Mouse (Mus musculus) embryonic facial prominence, embryonic 13.5 days (tissue): Measurements from ENCODE around the gene Ift80. TPM values are rescaled to one million over a fixed set of nuclear protein-coding genes. Genes with fewer than 3 reads are reported as not detected.
A peak's percentile ranks its signal among the peaks of the same experiment; 100 is the strongest.
"Not testable (repeated sequence)": the region's sequence is repeated elsewhere in the genome, so short reads cannot be mapped to it uniquely, and the experiment has no call there.

Experiments
- ATAC-seq: fragments of 200-750 bp; cut with Nextera tagmentation; 2 replicates; pipeline ENCODE4 v1.8.0; 2017; ENCODE audit warnings: low read depth; ENCODE audit not compliant: insufficient number of reproducible peaks, insufficient read depth, low FRiP score, low TSS enrichment
- H3K27ac ChIP-seq: fragments of 300-500 bp; sonication (generic); 2 replicates; pipeline ENCODE4 v1.5.1; 2015; ENCODE audit warnings: moderate library complexity, mild to moderate bottlenecking, inconsistent platforms
- H3K27me3 ChIP-seq: fragments of 300-500 bp; sonication (generic); 2 replicates; pipeline ENCODE4 v1.6.1; 2015; ENCODE audit warnings: mild to moderate bottlenecking, inconsistent platforms
- H3K36me3 ChIP-seq: fragments of 300-500 bp; sonication (generic); 2 replicates; pipeline ENCODE4 v1.6.1; 2015; ENCODE audit warnings: mild to moderate bottlenecking, inconsistent platforms
- H3K4me1 ChIP-seq: fragments of 300-500 bp; sonication (generic); 2 replicates; pipeline ENCODE4 v1.6.1; 2015; ENCODE audit warnings: inconsistent platforms
- H3K4me2 ChIP-seq: fragments of 300-500 bp; sonication (generic); 2 replicates; pipeline ENCODE4 v1.6.1; 2015; ENCODE audit warnings: moderate library complexity, mild to moderate bottlenecking, inconsistent platforms
- H3K4me3 ChIP-seq: fragments of 300-500 bp; sonication (generic); 2 replicates; pipeline ENCODE4 v1.5.1; 2015; ENCODE audit warnings: mild to moderate bottlenecking, inconsistent platforms
- H3K9ac ChIP-seq: fragments of 300-500 bp; sonication (generic); 2 replicates; pipeline ENCODE4 v1.6.1; 2015; ENCODE audit warnings: mild to moderate bottlenecking, inconsistent platforms
- H3K9me3 ChIP-seq: fragments of 300-500 bp; sonication (generic); 2 replicates; pipeline ENCODE4 v1.6.1; 2016; ENCODE audit warnings: inconsistent platforms
- WGBS: fragments of 180-500 bp; shearing (Covaris S2); methylation state at CpG from one replicate; pipeline ENCODE4 v1.1.7; 2015; ENCODE audit warnings: mixed read lengths; 5-methylcytosine and 5-hydroxymethylcytosine counted together
- polyA plus RNA-seq: library from polyadenylated mRNA; unstranded; fragments of >200 nt; fragmentation: Nextera tagmentation; extraction: Ambion mirVana; gene quantifications from 2 replicates; pipeline ENCODE4 v1.2.1, GENCODE M21; 2015

Ift80 gene
- polyA plus RNA-seq, 1 experiment from 2014 or later = 18.6 TPM

- no peak for ATAC-seq
- no peak overlapping the region for H3K27ac ChIP-seq
- no peaks in the 10 kb centered on the region for H3K27me3 ChIP-seq
- no peak overlapping the region for H3K9ac ChIP-seq
- H3K36me3 ChIP-seq = 0 out of 2 replicates have a peak, but pooled peaks cover 3% of the 10 kb centered on the region
- H3K4me2 ChIP-seq = no peak overlapping the region
- WGBS = 87% methylated on average over 4 of the region's 4 CpGs
- H3K9me3 ChIP-seq = no peaks in the 10 kb centered on the region
- H3K4me1 ChIP-seq = no peaks in the 10 kb centered on the region
- no peak overlapping the region for H3K4me3 ChIP-seq
These were observed 96.9 kb downstream of the Ift80 start for GRCm38 (mm10) chr3:68907509-68907908.

DNA sequence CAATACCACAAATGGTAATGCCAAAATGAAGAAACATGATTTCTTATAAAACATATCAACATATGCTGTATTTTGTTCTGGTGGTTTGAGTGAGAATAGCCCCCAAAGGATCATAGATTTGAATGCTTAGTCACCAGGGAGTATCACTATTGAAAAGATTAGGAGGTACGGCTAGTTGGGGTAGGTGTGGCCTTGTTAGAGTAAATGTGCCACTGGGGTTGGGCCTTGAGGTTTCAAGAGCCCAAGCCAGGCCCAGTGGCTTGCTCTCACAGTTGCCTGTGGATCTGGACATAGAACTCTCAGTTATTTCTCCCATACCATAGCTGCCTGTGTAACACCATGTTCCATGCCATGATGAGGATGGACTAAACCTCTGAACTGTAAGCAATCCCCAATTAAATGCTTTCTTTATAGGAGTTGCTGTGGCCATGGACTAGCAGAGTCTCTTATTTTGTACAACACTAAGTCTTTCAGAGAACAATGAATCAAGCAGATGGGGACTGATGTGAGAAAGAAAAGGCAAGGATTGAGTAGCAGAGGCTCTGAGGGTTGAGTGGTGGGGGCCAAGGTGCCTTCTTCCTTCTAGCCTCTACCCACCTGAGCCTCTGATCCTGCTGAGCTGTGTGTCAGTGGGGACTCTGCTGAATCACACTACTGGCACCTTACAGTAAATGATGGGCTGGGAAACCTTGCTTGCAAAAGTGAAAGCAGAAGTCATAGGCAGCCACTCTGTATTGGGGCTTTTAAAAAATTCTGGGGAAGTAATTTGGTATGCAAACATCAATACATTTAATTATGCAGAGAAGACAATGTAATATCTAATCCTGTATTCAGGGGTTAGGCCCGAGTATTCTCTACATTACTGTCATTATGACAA lies 99.2 kb downstream of the Ift80 start:
- Histone ChIP-seq H3K9me3 (no peaks in the 10 kb centered on the region), H3K27me3 (no peaks in the 10 kb centered on the region), H3K4me2 (no peak overlapping the region), H3K27ac (no peak overlapping the region), H3K36me3 (no peaks in the 10 kb centered on the region), H3K9ac (no peak overlapping the region), H3K4me3 (no peak overlapping the region), H3K4me1 (no peaks in the 10 kb centered on the region)
- 76% methylated on average over 2 of the region's 2 CpGs for WGBS
- no peak for ATAC-seq

GRCm38 (mm10) chr3:68902636-68903035 lies 101.7 kb downstream of the Ift80 start:
- not testable (repeated sequence) for ATAC-seq, H3K4me3 ChIP-seq, H3K36me3 ChIP-seq, H3K9me3 ChIP-seq, H3K4me1 ChIP-seq, H3K27me3 ChIP-seq, H3K4me2 ChIP-seq, H3K27ac ChIP-seq, H3K9ac ChIP-seq
- 87% methylated on average over 20 of the region's 20 CpGs for WGBS

DNA sequence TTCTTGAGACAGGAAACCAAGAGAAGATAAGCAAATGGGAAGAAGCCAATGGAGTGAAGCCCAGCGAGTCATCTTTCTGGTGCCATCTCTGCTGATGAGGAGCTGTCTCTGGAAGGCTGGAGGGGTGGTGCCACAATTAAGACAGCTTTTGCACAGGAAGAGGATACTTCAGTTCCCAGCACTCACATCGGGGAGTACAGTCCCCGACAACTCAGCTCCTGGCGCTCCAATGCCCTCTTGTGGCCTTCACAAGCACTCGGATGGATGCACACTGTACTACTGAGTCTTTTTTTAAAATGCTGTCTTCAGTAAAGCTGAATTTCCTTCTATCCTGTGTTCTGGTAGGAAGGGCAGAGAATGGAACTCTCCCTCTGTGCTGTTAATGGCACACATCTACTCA lies 107.2 kb downstream of the Ift80 start:
- 79% methylated on average over 5 of the region's 5 CpGs for WGBS
- Histone ChIP-seq H3K27me3 (no peaks in the 10 kb centered on the region), H3K4me3 (no peak overlapping the region), H3K4me2 (no peak overlapping the region), H3K9ac (no peak overlapping the region), H3K4me1 (no peaks in the 10 kb centered on the region), H3K27ac (no peak overlapping the region), H3K9me3 (no peaks in the 10 kb centered on the region), H3K36me3 (peaks cover 6% of the 10 kb centered on the region)
- no peak for ATAC-seq

DNA sequence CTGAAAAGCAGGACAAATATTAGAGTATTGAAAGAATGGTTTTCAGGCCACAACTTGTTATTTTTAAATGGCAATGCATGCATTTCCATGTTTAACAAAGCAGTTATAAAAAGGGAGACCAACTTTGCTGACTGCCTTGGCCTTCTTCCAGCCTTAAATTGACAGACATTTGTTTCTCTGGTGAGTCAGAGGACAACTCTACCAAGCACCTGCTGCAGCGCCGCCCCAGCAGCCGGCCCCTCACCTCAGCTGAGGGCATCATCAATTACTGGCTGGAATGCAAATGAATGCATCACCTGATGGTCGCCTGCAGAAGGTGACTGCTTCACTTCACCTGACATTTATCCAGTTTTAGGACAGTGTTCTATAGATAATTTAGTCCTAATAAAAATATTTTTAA lies 108.9 kb downstream of the Ift80 start:
- no peak overlapping the region for H3K4me3 ChIP-seq
- H3K4me1 ChIP-seq = no peaks in the 10 kb centered on the region
- no peaks in the 10 kb centered on the region for H3K9me3 ChIP-seq
- H3K4me2 ChIP-seq = no peak overlapping the region
- H3K27me3 ChIP-seq = no peaks in the 10 kb centered on the region
- no peak overlapping the region for H3K27ac ChIP-seq
- H3K36me3 ChIP-seq = peaks cover 6% of the 10 kb centered on the region
- no peak for ATAC-seq
- no peak overlapping the region for H3K9ac ChIP-seq
- WGBS = 81% methylated on average over 4 of the region's 4 CpGs

DNA sequence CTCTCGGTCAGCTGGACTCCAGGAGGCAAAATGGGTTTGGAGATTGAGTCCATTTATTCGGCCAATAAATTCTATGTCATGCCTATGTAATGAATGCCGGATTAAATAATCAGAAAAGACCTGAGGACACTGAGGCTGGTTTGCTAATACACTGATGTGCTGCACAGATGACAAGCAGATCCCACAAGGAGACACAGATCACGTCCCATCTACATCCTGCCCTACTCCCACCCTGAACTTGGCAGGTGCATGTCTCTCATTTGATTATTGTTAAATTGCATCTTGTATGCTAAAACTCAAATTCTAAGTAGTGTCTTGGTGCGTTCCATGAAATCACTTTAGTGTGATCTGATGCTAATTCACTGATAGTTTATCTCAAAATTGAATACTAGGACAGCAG lies 117.5 kb downstream of the Ift80 start:
- H3K9me3 ChIP-seq = no peaks in the 10 kb centered on the region
- H3K4me2 ChIP-seq = no peak overlapping the region
- no peaks in the 10 kb centered on the region for H3K36me3 ChIP-seq
- no peaks in the 10 kb centered on the region for H3K4me1 ChIP-seq
- H3K27ac ChIP-seq = no peak overlapping the region
- no peak overlapping the region for H3K9ac ChIP-seq
- H3K4me3 ChIP-seq = no peak overlapping the region
- H3K27me3 ChIP-seq = no peaks in the 10 kb centered on the region
- ATAC-seq = no peak
- 89% methylated on average over 5 of the region's 5 CpGs for WGBS

- H3K9ac ChIP-seq = no peak overlapping the region
- 87% methylated on average over 2 of the region's 2 CpGs for WGBS
- no peaks in the 10 kb centered on the region for H3K36me3 ChIP-seq
- no peak overlapping the region for H3K4me2 ChIP-seq
- no peak for ATAC-seq
- peaks cover 32% of the 10 kb centered on the region for H3K27me3 ChIP-seq
- H3K27ac ChIP-seq = no peak overlapping the region
- no peak overlapping the region for H3K4me3 ChIP-seq
- no peaks in the 10 kb centered on the region for H3K9me3 ChIP-seq
- H3K4me1 ChIP-seq = peaks cover 15% of the 10 kb centered on the region; the same call in 1 of the 2 replicates
These were observed 130.3 kb downstream of the Ift80 start for GRCm38 (mm10) chr3:68874079-68874478.

GRCm38 (mm10) chr3:68870568-68870950 lies 133.8 kb downstream of the Ift80 start:
- no peak overlapping the region for H3K27ac ChIP-seq
- peaks cover 20% of the 10 kb centered on the region; the same call in 1 of the 2 replicates for H3K4me1 ChIP-seq
- H3K27me3 ChIP-seq = peaks cover 57% of the 10 kb centered on the region
- H3K9me3 ChIP-seq = no peaks in the 10 kb centered on the region
- peak overlapping the region; percentile 62 for H3K4me3 ChIP-seq
- H3K9ac ChIP-seq = peak overlapping the region; percentile 71
- WGBS = 4% methylated on average over 15 of the region's 15 CpGs
- H3K4me2 ChIP-seq = peak overlapping the region; percentile 99
- no peak for ATAC-seq
- H3K36me3 ChIP-seq = no peaks in the 10 kb centered on the region

GRCm38 (mm10) chr3:68869691-68870567 lies 134.4 kb downstream of the Ift80 start:
- Histone ChIP-seq H3K27ac (no peak overlapping the region), H3K27me3 (peaks cover 57% of the 10 kb centered on the region), H3K4me2 (peak overlapping the region; percentile 99), H3K9ac (peak overlapping the region; percentile 71), H3K36me3 (no peaks in the 10 kb centered on the region), H3K4me1 (peaks cover 20% of the 10 kb centered on the region; the same call in 1 of the 2 replicates), H3K9me3 (no peaks in the 10 kb centered on the region), H3K4me3 (peak overlapping the region; percentile 62)
- ATAC-seq = peak; percentile 44
- under 1% methylated on average over 94 of the region's 96 CpGs for WGBS

GRCm38 (mm10) chr3:68869211-68869690 lies 135.1 kb downstream of the Ift80 start, which contains the start of gene 1110032F04Rik:
Gene 1110032F04Rik (plus strand): TSS chr3:68869586.
- no peak within 1 kb of the TSS for H3K27ac ChIP-seq
- peak within 1 kb of the TSS; percentile 62 for H3K4me3 ChIP-seq
- WGBS = under 1% methylated on average over 44 of the region's 62 CpGs
- H3K27me3 ChIP-seq = peaks cover 53% of the 10 kb centered on the region
- H3K4me1 ChIP-seq = peaks cover 20% of the 10 kb centered on the region; the same call in 1 of the 2 replicates
- peak; percentile 60 for ATAC-seq
- H3K9ac ChIP-seq = peak within 1 kb of the TSS; percentile 71
- H3K36me3 ChIP-seq = no peaks in the 10 kb centered on the region
- H3K9me3 ChIP-seq = no peaks in the 10 kb centered on the region
- H3K4me2 ChIP-seq = peak within 1 kb of the TSS; percentile 99

- no peaks in the 10 kb centered on the region for H3K4me1 ChIP-seq
- no peaks in the 10 kb centered on the region for H3K9me3 ChIP-seq
- no peak overlapping the region for H3K9ac ChIP-seq
- no peak overlapping the region for H3K4me2 ChIP-seq
- H3K36me3 ChIP-seq = no peaks in the 10 kb centered on the region
- 79% methylated on average over 1 of the region's 1 CpGs for WGBS
- H3K4me3 ChIP-seq = no peak overlapping the region
- H3K27ac ChIP-seq = no peak overlapping the region
- no peaks in the 10 kb centered on the region for H3K27me3 ChIP-seq
- ATAC-seq = no peak
These were observed 152.0 kb downstream of the Ift80 start for GRCm38 (mm10) chr3:68852414-68852813.
